Mouse (Mus musculus) intestine, postnatal 0 days (tissue): ENCODE data around the gene Wdr4. TPM values are rescaled to one million over a fixed set of nuclear protein-coding genes. Genes with fewer than 3 reads are reported as not detected.

Experiments used
- ATAC-seq: fragments of 200-750 bp; cut with Nextera tagmentation; 2 replicates; pipeline ENCODE4 v1.8.0; 2017; ENCODE audit warnings: mild to moderate bottlenecking, moderate TSS enrichment, moderate library complexity
- H3K27ac ChIP-seq: fragments of 300-500 bp; sonication (generic); 2 replicates; pipeline ENCODE4 v1.5.1; 2014; ENCODE audit warnings: mild to moderate bottlenecking, low read depth, low read length, moderate library complexity
- H3K27me3 ChIP-seq: fragments of 300-500 bp; sonication (generic); replicated peaks from 2 replicates; pipeline ENCODE4 v1.6.1; 2014; ENCODE audit warnings: low read length, mixed read lengths; ENCODE audit not compliant: control insufficient read depth, insufficient read depth
- H3K36me3 ChIP-seq: fragments of 300-500 bp; sonication (generic); 2 replicates; pipeline ENCODE4 v1.6.1; 2014; ENCODE audit warnings: mild to moderate bottlenecking, moderate library complexity; ENCODE audit not compliant: control insufficient read depth, insufficient read depth
- H3K4me1 ChIP-seq: fragments of 300-500 bp; sonication (generic); replicated peaks from 2 replicates; pipeline ENCODE4 v1.6.1; 2014; ENCODE audit warnings: antibody characterized with exemption, low read length, mixed read lengths; ENCODE audit not compliant: control insufficient read depth, insufficient read depth
- H3K4me2 ChIP-seq: fragments of 300-500 bp; sonication (generic); replicated peaks from 2 replicates; pipeline ENCODE4 v1.6.1; 2014; ENCODE audit warnings: low read depth, mild to moderate bottlenecking, moderate library complexity
- H3K4me3 ChIP-seq: fragments of 300-500 bp; sonication (generic); 2 replicates; pipeline ENCODE4 v1.5.1; 2014; ENCODE audit warnings: low read depth, low read length
- H3K9ac ChIP-seq: fragments of 300-500 bp; sonication (generic); 2 replicates; pipeline ENCODE4 v1.6.1; 2014; ENCODE audit warnings: mild to moderate bottlenecking, low read depth, low read length
- H3K9me3 ChIP-seq: fragments of 300-500 bp; sonication (generic); 2 replicates; pipeline ENCODE4 v1.6.1; 2016; ENCODE audit warnings: mixed run types; ENCODE audit not compliant: control insufficient read depth
- CTCF ChIP-seq: sonication (generic); IDR thresholded peaks from 2 replicates; pipeline ENCODE4 v1.5.1; 2016; ENCODE audit warnings: low read depth, mild to moderate bottlenecking, control low read depth, antibody characterized with exemption, moderate library complexity
- WGBS: fragments of 180-500 bp; shearing (Covaris S2); extraction: QIAGEN DNeasy Blood & Tissue Kit; methylation state at CpG from one replicate; pipeline ENCODE4 v1.1.7; 2014; 5-methylcytosine and 5-hydroxymethylcytosine counted together
- polyA plus RNA-seq: library from polyadenylated mRNA; unstranded; fragments of >200 nt; fragmentation: Nextera tagmentation; extraction: Ambion mirVana; gene quantifications from 2 replicates; pipeline ENCODE4 v1.2.1, GENCODE M21; 2015

The Wdr4 gene
- polyA plus RNA-seq, 1 experiment from 2014 or later, result 12.5 TPM

- H3K9ac ChIP-seq, result no peak overlapping the region
- no peak for TF ChIP-seq CTCF
- peaks cover 73% of the 10 kb centered on the region for H3K36me3 ChIP-seq
- 80% methylated on average over 6 of the region's 6 CpGs for WGBS
- no peaks in the 10 kb centered on the region for H3K9me3 ChIP-seq
- 0 out of 2 replicates have a peak, but pooled peaks cover 5% of the 10 kb centered on the region for H3K4me1 ChIP-seq
- no peak overlapping the region for H3K4me3 ChIP-seq
- H3K4me2 ChIP-seq, result no peak overlapping the region
- H3K27ac ChIP-seq, result no peak overlapping the region
- H3K27me3 ChIP-seq, result no peaks in the 10 kb centered on the region
- ATAC-seq, result no peak
These were observed 45.4 kb downstream of the Wdr4 start for GRCm38 (mm10) chr17:31474388-31474787.

- no peak overlapping the region for H3K27ac ChIP-seq
- no peak overlapping the region for H3K9ac ChIP-seq
- no peak for TF ChIP-seq CTCF
- WGBS, result 93% methylated on average over 5 of the region's 5 CpGs
- no peak for ATAC-seq
- no peaks in the 10 kb centered on the region for H3K27me3 ChIP-seq
- H3K4me2 ChIP-seq, result no peak overlapping the region
- peaks cover 90% of the 10 kb centered on the region for H3K36me3 ChIP-seq
- H3K9me3 ChIP-seq, result no peaks in the 10 kb centered on the region
- no peak overlapping the region for H3K4me3 ChIP-seq
- no peaks in the 10 kb centered on the region for H3K4me1 ChIP-seq
These were observed 48.9 kb downstream of the Wdr4 start for GRCm38 (mm10) chr17:31470766-31471418.

GRCm38 (mm10) chr17:31468496-31468895 is 51.3 kb downstream of the Wdr4 start:
- no peak for TF ChIP-seq CTCF
- no peaks in the 10 kb centered on the region for H3K9me3 ChIP-seq
- no peak overlapping the region for H3K4me3 ChIP-seq
- H3K4me1 ChIP-seq, result no peaks in the 10 kb centered on the region
- H3K27me3 ChIP-seq, result no peaks in the 10 kb centered on the region
- H3K36me3 ChIP-seq, result peaks cover 88% of the 10 kb centered on the region
- H3K27ac ChIP-seq, result no peak overlapping the region; the same call in 1 of the 2 replicates
- WGBS, result 65% methylated on average over 5 of the region's 5 CpGs
- H3K4me2 ChIP-seq, result no peak overlapping the region
- ATAC-seq, result no peak
- no peak overlapping the region for H3K9ac ChIP-seq

GRCm38 (mm10) chr17:31466854-31467253 is 52.9 kb downstream of the Wdr4 start:
- no peaks in the 10 kb centered on the region for H3K9me3 ChIP-seq
- H3K4me2 ChIP-seq, result no peak overlapping the region
- H3K9ac ChIP-seq, result no peak overlapping the region
- no peak for ATAC-seq
- no peak overlapping the region for H3K27ac ChIP-seq
- peaks cover 90% of the 10 kb centered on the region for H3K36me3 ChIP-seq
- no peaks in the 10 kb centered on the region for H3K27me3 ChIP-seq
- WGBS, result 94% methylated on average over 3 of the region's 3 CpGs
- TF ChIP-seq CTCF, result peak; percentile 74
- H3K4me1 ChIP-seq, result no peaks in the 10 kb centered on the region
- no peak overlapping the region for H3K4me3 ChIP-seq

GRCm38 (mm10) chr17:31462506-31462905 is 57.3 kb downstream of the Wdr4 start:
- H3K9ac ChIP-seq, result no peak overlapping the region
- no peak overlapping the region for H3K4me3 ChIP-seq
- no peak for TF ChIP-seq CTCF
- H3K9me3 ChIP-seq, result no peaks in the 10 kb centered on the region
- WGBS, result 95% methylated on average over 2 of the region's 2 CpGs
- H3K27me3 ChIP-seq, result no peaks in the 10 kb centered on the region
- ATAC-seq, result no peak
- H3K4me1 ChIP-seq, result no peaks in the 10 kb centered on the region
- no peak overlapping the region for H3K4me2 ChIP-seq
- H3K36me3 ChIP-seq, result peaks cover 86% of the 10 kb centered on the region
- no peak overlapping the region for H3K27ac ChIP-seq

- peaks cover 85% of the 10 kb centered on the region for H3K36me3 ChIP-seq
- ATAC-seq, result no peak
- 73% methylated on average over 4 of the region's 4 CpGs for WGBS
- H3K4me1 ChIP-seq, result 0 out of 2 replicates have a peak, but pooled peaks cover 3% of the 10 kb centered on the region
- H3K27ac ChIP-seq, result no peak overlapping the region
- H3K27me3 ChIP-seq, result no peaks in the 10 kb centered on the region
- no peak overlapping the region for H3K9ac ChIP-seq
- TF ChIP-seq CTCF, result no peak
- no peak overlapping the region for H3K4me3 ChIP-seq
- H3K4me2 ChIP-seq, result no peak overlapping the region
- H3K9me3 ChIP-seq, result no peaks in the 10 kb centered on the region
These were observed 59.4 kb downstream of the Wdr4 start for GRCm38 (mm10) chr17:31460416-31460815.
